Mouse (Mus musculus) stomach, postnatal 0 days (tissue): ENCODE measurements at regions not wholly inside any gene's neighbourhood (a gene's known extent, or its start where the extent isn't known, plus 50 kb on each side); places are given as distances from the start of the nearest gene placed in this dataset.

ENCODE experiments used
- ATAC-seq: fragments of 200-750 bp; cut with Nextera tagmentation; 2 replicates; pipeline ENCODE4 v1.8.0; 2017; ENCODE audit not compliant: low FRiP score, low TSS enrichment
- DNase-seq: peaks from one replicate; pipeline ENCODE4 v3.0.0-alpha.2; 2016; ENCODE audit warnings: low spot score
- H3K27ac ChIP-seq: fragments of 300-500 bp; sonication (generic); replicated peaks from 2 replicates; pipeline ENCODE4 v1.5.1; 2014; ENCODE audit warnings: mild to moderate bottlenecking, control low read depth
- H3K27me3 ChIP-seq: fragments of 300-500 bp; sonication (generic); 2 replicates; pipeline ENCODE4 v1.6.1; 2014; ENCODE audit warnings: low read length; ENCODE audit not compliant: control insufficient read depth, insufficient read depth
- H3K36me3 ChIP-seq: fragments of 300-500 bp; sonication (generic); 2 replicates; pipeline ENCODE4 v1.6.1; 2014; ENCODE audit warnings: low read length, mixed read lengths; ENCODE audit not compliant: control insufficient read depth, insufficient read depth
- H3K4me1 ChIP-seq: fragments of 300-500 bp; sonication (generic); replicated peaks from 2 replicates; pipeline ENCODE4 v1.6.1; 2014; ENCODE audit warnings: antibody characterized with exemption; ENCODE audit not compliant: control insufficient read depth, insufficient read depth
- H3K4me2 ChIP-seq: fragments of 300-500 bp; sonication (generic); replicated peaks from 2 replicates; pipeline ENCODE4 v1.6.1; 2014; ENCODE audit warnings: low read depth, mild to moderate bottlenecking, control low read depth, moderate library complexity
- H3K4me3 ChIP-seq: fragments of 300-500 bp; sonication (generic); 2 replicates; pipeline ENCODE4 v1.5.1; 2014; ENCODE audit warnings: low read depth, low read length, control low read depth
- H3K9ac ChIP-seq: fragments of 300-500 bp; sonication (generic); 2 replicates; pipeline ENCODE4 v1.6.1; 2014; ENCODE audit warnings: mild to moderate bottlenecking, low read length, control low read depth, mixed read lengths
- H3K9me3 ChIP-seq: fragments of 300-500 bp; sonication (generic); 2 replicates; pipeline ENCODE4 v1.6.1; 2016; ENCODE audit warnings: low read length; ENCODE audit not compliant: control insufficient read depth
- CTCF ChIP-seq: IDR thresholded peaks from 2 replicates; pipeline ENCODE4 v1.5.1; 2016; ENCODE audit warnings: antibody characterized with exemption, low read depth, mild to moderate bottlenecking, moderate library complexity
- EP300 ChIP-seq: optimal IDR thresholded peaks from 2 replicates; pipeline ENCODE3; 2016; ENCODE audit warnings: antibody characterized with exemption
- WGBS: fragments of 180-500 bp; shearing (Covaris S2); extraction: QIAGEN DNeasy Blood & Tissue Kit; methylation state at CpG from one replicate; pipeline ENCODE4 v1.1.7; 2014; 5-methylcytosine and 5-hydroxymethylcytosine counted together

DNA sequence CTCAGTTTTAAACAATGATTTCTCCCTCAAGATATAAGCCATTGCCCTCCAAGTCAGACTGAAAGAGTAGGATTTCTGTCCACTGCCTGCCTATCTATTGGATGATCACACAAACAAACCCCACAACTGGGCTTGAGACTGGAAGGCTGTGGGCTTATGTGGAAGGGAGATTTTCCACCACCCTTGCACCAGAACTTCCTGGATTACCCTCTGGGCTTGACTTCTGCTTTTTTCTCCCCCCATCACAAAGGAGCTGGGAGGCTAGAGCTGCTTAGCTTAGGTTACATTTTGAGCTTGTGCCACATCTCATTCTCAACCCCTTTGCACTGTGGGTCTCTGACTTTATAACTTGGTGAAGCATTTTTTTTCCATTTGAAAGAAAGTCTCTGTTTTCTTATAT lies 200.7 kb upstream of the Adgrl3 start:
- H3K27me3 ChIP-seq: no peaks in the 10 kb centered on the region
- H3K4me2 ChIP-seq: no peak overlapping the region
- TF ChIP-seq CTCF (no peak), EP300 (no peak)
- no peak overlapping the region for H3K9ac ChIP-seq
- no peaks in the 10 kb centered on the region for H3K4me1 ChIP-seq
- no peak overlapping the region for H3K4me3 ChIP-seq
- DNase-seq: no peak
- H3K27ac ChIP-seq: no peak overlapping the region
- H3K36me3 ChIP-seq: no peaks in the 10 kb centered on the region
- ATAC-seq: no peak
- H3K9me3 ChIP-seq: no peaks in the 10 kb centered on the region

GRCm38 (mm10) chr5:80842531-80842930 lies 177.4 kb upstream of the Adgrl3 start:
- no peak overlapping the region for H3K4me3 ChIP-seq
- ATAC-seq (no peak), DNase-seq (no peak)
- H3K27ac ChIP-seq: no peak overlapping the region
- no peak overlapping the region for H3K4me2 ChIP-seq
- no peaks in the 10 kb centered on the region for H3K36me3 ChIP-seq
- no peak overlapping the region for H3K9ac ChIP-seq
- no peaks in the 10 kb centered on the region for H3K9me3 ChIP-seq
- 64% methylated on average over 1 of the region's 1 CpGs for WGBS
- H3K27me3 ChIP-seq: no peaks in the 10 kb centered on the region
- no peaks in the 10 kb centered on the region for H3K4me1 ChIP-seq
- TF ChIP-seq EP300: no peak
- TF ChIP-seq CTCF: no peak

DNA sequence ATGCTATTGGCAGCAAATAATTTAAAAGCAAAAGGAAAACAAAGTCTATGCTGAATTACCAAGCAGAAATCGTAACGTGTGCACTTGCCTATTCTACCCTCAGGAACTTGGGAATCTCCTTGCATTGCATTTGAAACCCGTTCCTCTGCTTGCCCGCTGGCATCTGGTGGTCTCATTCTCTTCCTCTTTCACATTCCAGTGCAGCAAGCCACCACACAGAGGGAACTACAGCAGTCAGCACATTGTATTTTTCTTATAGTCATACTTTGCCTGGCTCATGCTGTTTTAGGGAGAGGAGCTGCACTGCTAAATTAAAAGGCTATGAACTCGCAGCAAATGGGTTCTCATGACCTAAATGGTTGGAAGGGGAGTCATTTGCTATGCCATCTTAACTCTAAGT lies 164.9 kb upstream of the Adgrl3 start:
- Histone ChIP-seq H3K36me3 (no peaks in the 10 kb centered on the region), H3K9ac (no peak overlapping the region), H3K27ac (no peak overlapping the region), H3K9me3 (no peaks in the 10 kb centered on the region), H3K27me3 (no peaks in the 10 kb centered on the region), H3K4me1 (no peaks in the 10 kb centered on the region), H3K4me2 (no peak overlapping the region), H3K4me3 (no peak overlapping the region)
- WGBS: 82% methylated on average over 5 of the region's 5 CpGs
- ATAC-seq: no peak
- TF ChIP-seq EP300 (no peak), CTCF (no peak)
- DNase-seq: no peak

- H3K4me3 ChIP-seq: no peak overlapping the region
- no peak overlapping the region for H3K27ac ChIP-seq
- H3K4me2 ChIP-seq: no peak overlapping the region
- no peak overlapping the region for H3K9ac ChIP-seq
- no peak for TF ChIP-seq EP300
- no peak for TF ChIP-seq CTCF
- WGBS: 88% methylated on average over 2 of the region's 2 CpGs
- no peaks in the 10 kb centered on the region for H3K9me3 ChIP-seq
- no peaks in the 10 kb centered on the region for H3K36me3 ChIP-seq
- H3K27me3 ChIP-seq: no peaks in the 10 kb centered on the region
- ATAC-seq (no peak), DNase-seq (no peak)
- no peaks in the 10 kb centered on the region for H3K4me1 ChIP-seq
Measured at GRCm38 (mm10) chr5:80876600-80876999, 143.3 kb upstream of the Adgrl3 start.

- ATAC-seq (no peak), DNase-seq (no peak)
- Histone ChIP-seq H3K4me3 (no peak overlapping the region), H3K27ac (no peak overlapping the region), H3K9ac (no peak overlapping the region), H3K4me1 (no peaks in the 10 kb centered on the region), H3K9me3 (no peaks in the 10 kb centered on the region), H3K36me3 (no peaks in the 10 kb centered on the region), H3K4me2 (no peak overlapping the region), H3K27me3 (no peaks in the 10 kb centered on the region)
- TF ChIP-seq EP300 (no peak), CTCF (no peak)
- 35% methylated on average over 5 of the region's 5 CpGs for WGBS
Measured at GRCm38 (mm10) chr5:80898230-80898629, 121.7 kb upstream of the Adgrl3 start.

DNA sequence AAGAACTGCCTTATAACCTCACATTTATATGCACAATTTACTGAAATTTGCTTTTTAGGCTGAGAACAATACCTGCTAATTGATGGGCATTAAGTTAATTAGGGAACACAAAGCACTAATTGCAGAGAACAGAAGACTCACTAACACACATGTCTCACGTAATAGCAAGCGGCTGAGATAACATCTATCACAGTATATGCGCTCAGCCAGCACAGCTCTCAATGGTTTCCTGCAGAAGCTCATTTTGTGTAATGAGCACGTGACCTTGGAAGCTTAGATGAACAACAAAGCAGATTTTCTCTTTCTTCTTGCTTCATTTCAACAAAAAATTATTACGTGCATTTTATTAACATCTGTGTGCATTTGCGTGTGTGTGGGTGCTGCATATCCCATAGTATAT lies 111.2 kb upstream of the Adgrl3 start:
- H3K27ac ChIP-seq: no peak overlapping the region
- DNase-seq: no peak
- no peaks in the 10 kb centered on the region for H3K4me1 ChIP-seq
- H3K27me3 ChIP-seq: no peaks in the 10 kb centered on the region
- no peak overlapping the region for H3K9ac ChIP-seq
- no peak overlapping the region for H3K4me2 ChIP-seq
- TF ChIP-seq EP300 (no peak), CTCF (no peak)
- H3K4me3 ChIP-seq: no peak overlapping the region
- H3K9me3 ChIP-seq: no peaks in the 10 kb centered on the region
- no peak for ATAC-seq
- H3K36me3 ChIP-seq: no peaks in the 10 kb centered on the region
- WGBS: 84% methylated on average over 6 of the region's 6 CpGs
